In genomic region chr1:193293039-193293438, GRCm38 (mm10) we compare ENCODE assay signal across 32 mouse cellular contexts. TPM values are rescaled to one million over a fixed set of nuclear protein-coding genes. Genes with fewer than 3 reads are reported as not detected.
A peak's percentile ranks its signal among the peaks of the same experiment; 100 is the strongest.
DNase-seq lines count a peak whose midpoint lies in the region; ATAC-seq lines count a peak whose summit lies in the region.
"Had no signal": no experiment of that assay in that cellular context is flagged by ENCODE, and none has a peak within 500 bp of the region (broad histone marks: within the 10 kb centered on the region; RNA-seq: fewer than 3 reads in every experiment).

No protein-coding gene starts in this region.

- H3K27ac ChIP-seq in lung, embryonic 16.5 days (ENCODE audit: low read length) = no peak overlapping the region
- peak overlapping the region; percentile 84 for H3K27ac ChIP-seq in brown adipose tissue, adult 24 weeks (replicated peaks; ENCODE audit: low read depth, low read length)
- H3K27ac ChIP-seq: gastrocnemius, adult 2 months; heart, embryonic 15.5 days; hindbrain, embryonic 14.5 days; hindbrain, postnatal 0 days had no signal

- no peaks in the 10 kb centered on the region for H3K36me3 ChIP-seq in lung, embryonic 16.5 days (ENCODE audit: control insufficient read depth, insufficient read depth, low read length)
- H3K36me3 ChIP-seq: G1E; heart, embryonic 12.5 days; heart, embryonic 15.5 days had no signal

- H3K4me2 ChIP-seq in lung, embryonic 16.5 days (ENCODE audit: low read depth, low read length) = no peak overlapping the region
- H3K4me2 ChIP-seq: heart, embryonic 12.5 days; heart, embryonic 15.5 days; hindbrain, embryonic 14.5 days had no signal

- ATAC-seq in lung, embryonic 16.5 days (ENCODE audit: low read depth) = peak; percentile 76
- peak; percentile 27 to 32; a peak in 2 of 4 replicates for ATAC-seq in hematopoietic stem cell, adult 5-6 weeks (replicated peaks in 1 of 2; ENCODE audit: insufficient read depth in 1 of 2, low FRiP score in 2 of 2, low TSS enrichment in 1 of 2, low read depth in 1 of 2, poor library complexity in 2 of 2, severe bottlenecking in 2 of 2)
- ATAC-seq: forebrain, embryonic 14.5 days; forebrain, postnatal 0 days; hindbrain, postnatal 0 days; inflammation-experienced regulatory T-cells, adult 6 months; Patski had no signal

- no peak overlapping the region for H3K9ac ChIP-seq in lung, embryonic 16.5 days (ENCODE audit: low read length)
- H3K9ac ChIP-seq: forebrain, postnatal 0 days; heart, embryonic 12.5 days; heart, embryonic 15.5 days; hindbrain, embryonic 14.5 days had no signal

- DNase-seq in lung, postnatal 25 days (ENCODE audit: low spot score) = no peak
- no peak for DNase-seq in urinary bladder, postnatal 25 days (ENCODE audit: low spot score)
- no peak for DNase-seq in thymus, adult 18-20 months
- no peak for DNase-seq in spleen, postnatal 14 days (ENCODE audit: low spot score in 2 of 2)
- DNase-seq: adrenal gland, adult 2 months; adrenal gland, postnatal 36 days; B cell, adult 2 months; cerebellum, adult 11 months; cerebellum, adult 2 months; cerebellum, adult 9-11 months; cerebellum, postnatal 36 days; forebrain, postnatal 0 days; gastrocnemius, adult 2 months; gastrocnemius, postnatal 14 days; heart, adult 18-20 months; heart, postnatal 10 days; heart, postnatal 36 days had no signal

- no peaks in the 10 kb centered on the region for H3K27me3 ChIP-seq in lung, embryonic 16.5 days (ENCODE audit: control insufficient read depth, insufficient read depth, low read depth, low read length)
- H3K27me3 ChIP-seq: CH12.LX; heart, embryonic 12.5 days; heart, embryonic 15.5 days; Patski had no signal

- WGBS in lung, embryonic 16.5 days = 26% methylated on average over 2 of the region's 2 CpGs

- H3K4me3 ChIP-seq in lung, embryonic 16.5 days (ENCODE audit: low read length) = no peak overlapping the region
- no peak overlapping the region for H3K4me3 ChIP-seq in brown adipose tissue, adult 24 weeks (ENCODE audit: insufficient read depth, low read depth, low read length)
- H3K4me3 ChIP-seq: gastrocnemius, adult 2 months; heart, embryonic 12.5 days; heart, embryonic 15.5 days had no signal

- H3K9me3 ChIP-seq in lung, embryonic 16.5 days (ENCODE audit: control insufficient read depth, low read length) = no peaks in the 10 kb centered on the region
- H3K9me3 ChIP-seq: G1E; heart, embryonic 12.5 days; heart, embryonic 15.5 days had no signal

- no peaks in the 10 kb centered on the region for H3K4me1 ChIP-seq in lung, embryonic 16.5 days (replicated peaks; ENCODE audit: control insufficient read depth, insufficient read depth, low read length)
- peaks cover 10% of the 10 kb centered on the region for H3K4me1 ChIP-seq in brown adipose tissue, adult 24 weeks (ENCODE audit: control insufficient read depth, insufficient read depth, insufficient read length, low read length)
- H3K4me1 ChIP-seq: heart, embryonic 15.5 days had no signal

RNA-seq across cellular contexts. Expression of gene G0s2, which starts 20.0 kb away (rescaled TPM):
- polyA plus RNA-seq in lung, embryonic 16.5 days (2015; fragmentation: Nextera tagmentation; extraction: Ambion mirVana) = 263 and 312 TPM in 2 replicates
- polyA plus RNA-seq in brown adipose tissue, adult 24 weeks (2012; ENCODE audit: insufficient read depth, insufficient read length, missing spikeins) = 473 and 1,174 TPM in 2 replicates
- 12.0 and 13.4 TPM in 2 replicates for total RNA-seq in hematopoietic stem cell, adult 5-6 weeks (2017)
- total RNA-seq: CH12.LX, G1E had no signal
- polyA plus RNA-seq: G1E, Patski had no signal

RNA-seq across cellular contexts. Expression of gene Hsd11b1, which starts 29.2 kb away (rescaled TPM):
- polyA plus RNA-seq in lung, embryonic 16.5 days (2015; fragmentation: Nextera tagmentation; extraction: Ambion mirVana) = 64.3 and 86.1 TPM in 2 replicates
- polyA plus RNA-seq in brown adipose tissue, adult 24 weeks (2012; ENCODE audit: insufficient read depth, insufficient read length, missing spikeins) = 219 and 423 TPM in 2 replicates
- 2.8 and 12.2 TPM in 2 replicates for total RNA-seq in hematopoietic stem cell, adult 5-6 weeks (2017)
- polyA plus RNA-seq: embryonic facial prominence, embryonic 11.5 days; forebrain, embryonic 11.5 days; G1E; hindbrain, embryonic 11.5 days; hindbrain, embryonic 14.5 days had no signal
